Mouse (Mus musculus) yolk sac, embryonic 10.5 days (tissue): ENCODE measurements around the gene Gimap4.
A peak's percentile ranks its signal among the peaks of the same experiment; 100 is the strongest.

ENCODE experiments used
- DNase-seq: peaks from one replicate; pipeline ENCODE4 v3.0.0-alpha.2; 2017; ENCODE audit warnings: low spot score

Gene Gimap4

GRCm38 (mm10) chr6:48684319-48684718, at the start of gene Gimap4:
Gene Gimap4, plus strand, starts transcription at chr6:48684549.
- no peak for DNase-seq

GRCm38 (mm10) chr6:48635105-48635504, 49.2 kb upstream of the Gimap4 start:
- no peak for DNase-seq

DNA sequence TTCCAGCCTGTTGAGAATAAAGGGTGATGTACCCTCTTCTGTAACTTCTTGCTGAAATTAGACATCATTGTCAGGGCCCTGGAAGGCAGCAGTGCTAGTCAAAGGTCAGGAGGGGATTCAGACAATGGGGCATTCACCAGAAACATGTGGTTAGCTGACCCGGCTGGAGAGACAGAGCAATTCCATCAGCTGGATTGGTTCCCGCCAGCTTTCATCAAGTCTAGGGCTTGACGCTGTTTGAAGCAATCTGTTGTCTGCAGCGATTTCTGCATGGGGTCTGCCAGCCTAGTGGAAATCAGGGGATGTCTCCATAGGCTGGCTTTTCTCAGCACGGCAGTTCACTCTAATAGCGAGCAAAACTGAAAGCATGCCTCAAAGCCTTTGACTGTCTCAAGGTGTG, 47.8 kb upstream of the Gimap4 start:
- no peak for DNase-seq

DNA sequence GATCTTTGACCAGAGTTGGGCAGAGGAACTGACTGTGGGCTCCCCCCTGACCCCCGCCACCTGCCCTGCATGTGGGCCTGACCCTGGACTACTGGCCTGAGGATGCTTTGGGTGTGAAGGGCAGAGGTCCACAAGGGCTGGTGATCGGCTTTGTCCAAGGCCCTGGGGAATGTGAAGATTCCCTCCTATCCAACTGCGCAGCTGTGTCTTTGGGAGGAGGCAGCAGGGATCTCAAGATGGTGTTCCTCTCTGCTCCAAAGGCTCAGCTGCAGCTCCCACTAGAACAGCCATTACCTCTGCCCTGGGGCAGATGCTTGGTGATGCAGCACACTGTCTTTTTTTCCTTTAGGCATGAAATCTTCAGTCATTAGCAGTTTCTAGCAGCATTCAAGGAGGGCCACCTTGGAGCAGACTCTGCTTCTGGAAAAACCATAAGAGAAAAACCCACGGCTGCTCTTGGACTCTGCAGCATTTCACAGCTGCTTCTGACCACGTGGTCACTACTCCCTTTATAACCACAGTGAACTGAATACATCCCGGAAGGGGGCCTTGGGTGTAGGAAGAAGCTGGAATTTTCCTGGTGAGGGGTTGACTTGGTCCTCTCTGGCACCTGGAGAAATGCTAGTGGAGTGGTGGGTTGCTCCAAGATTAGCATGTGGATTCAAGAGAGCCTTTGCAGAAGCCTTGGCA, 46.4 kb upstream of the Gimap4 start:
- DNase-seq = no peak

DNA sequence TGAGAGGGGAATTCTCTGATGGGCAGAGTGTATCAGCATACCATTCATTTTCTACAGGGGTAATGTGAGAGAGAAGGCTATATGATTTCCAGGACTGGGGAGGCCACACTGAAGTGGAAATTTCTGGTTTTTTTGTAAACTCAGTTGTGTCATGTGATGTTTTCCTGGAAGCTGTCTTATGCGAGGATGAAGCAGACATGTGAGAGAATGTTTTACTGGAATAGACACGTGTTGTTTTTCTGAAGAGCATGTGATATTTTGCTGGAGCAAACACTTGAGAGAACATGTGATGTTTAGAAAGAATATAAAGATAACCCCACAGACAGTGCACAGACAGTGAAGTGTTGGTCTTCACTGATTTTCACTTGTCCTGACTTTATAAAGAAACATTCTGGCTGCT, 45.8 kb upstream of the Gimap4 start:
- DNase-seq = no peak

DNA sequence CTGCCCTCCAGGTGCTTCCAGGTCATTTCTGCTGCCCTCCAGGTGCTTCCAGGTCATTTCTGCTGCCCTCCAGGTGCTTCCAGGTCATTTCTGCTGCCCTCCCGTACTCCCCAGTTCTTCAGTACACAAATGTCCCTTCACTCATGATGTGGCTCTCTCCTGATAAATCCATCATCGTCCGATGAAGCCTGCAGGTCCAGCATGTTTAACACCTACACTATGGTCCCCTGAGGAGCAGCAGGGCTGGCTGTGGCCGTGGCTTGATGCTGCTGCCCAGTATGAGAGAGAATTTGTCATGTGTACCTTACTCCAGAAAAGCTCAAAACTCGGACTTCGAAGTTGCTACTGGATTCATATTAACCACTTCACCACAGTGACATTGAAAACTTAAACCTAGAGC, 43.0 kb upstream of the Gimap4 start:
- DNase-seq = no peak

DNA sequence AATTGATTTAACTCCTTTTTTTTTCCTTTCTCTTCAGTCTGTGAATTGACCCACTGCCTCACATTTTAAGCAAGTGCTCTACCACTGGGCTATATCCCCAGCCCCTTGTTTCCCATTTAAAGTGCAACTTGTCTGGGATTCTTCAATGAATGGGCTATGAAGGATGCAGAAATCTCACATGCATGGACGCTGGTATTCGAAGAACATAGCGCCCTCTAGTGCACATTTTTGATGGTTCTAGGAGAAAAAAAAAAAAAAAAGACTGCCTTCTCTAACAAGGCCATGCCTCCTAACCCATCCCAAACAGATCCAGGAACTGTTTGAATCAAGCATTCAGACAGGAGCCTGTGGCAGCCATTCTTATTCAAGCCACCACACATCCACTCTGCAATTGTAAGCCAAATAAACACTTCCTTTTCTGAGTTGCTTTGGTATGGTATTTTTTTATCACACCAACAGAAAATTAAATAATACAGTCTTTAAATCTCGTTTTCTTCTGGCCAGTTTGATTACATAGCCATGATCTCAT, 41.5 kb upstream of the Gimap4 start:
- no peak for DNase-seq

GRCm38 (mm10) chr6:48645660-48646308, 38.6 kb upstream of the Gimap4 start:
- peak; percentile 64 for DNase-seq

DNA sequence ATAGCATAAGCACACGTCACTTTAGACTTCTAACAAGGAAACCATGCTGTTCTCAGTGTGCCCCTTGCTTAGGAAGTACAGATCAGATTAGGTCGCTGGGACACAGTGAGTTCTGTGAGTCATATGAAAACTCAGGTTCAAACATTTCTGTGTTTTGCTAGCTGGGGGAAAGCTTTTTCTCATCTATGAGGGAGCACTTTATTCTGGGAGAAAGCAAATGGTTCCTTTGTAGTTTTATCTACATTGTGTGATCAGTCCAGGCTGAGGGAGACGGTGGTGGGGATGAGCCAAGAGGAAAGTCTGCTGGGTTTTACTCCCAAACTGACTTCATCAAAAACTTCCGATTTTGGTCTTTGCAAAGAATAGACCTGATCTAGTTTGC, 38.0 kb upstream of the Gimap4 start:
- DNase-seq = no peak

GRCm38 (mm10) chr6:48646995-48647394, 37.4 kb upstream of the Gimap4 start, which contains the start of gene Gimap8:
Gene Gimap8, plus strand, starts transcription at chr6:48647234.
- peak; percentile 57 for DNase-seq

DNA sequence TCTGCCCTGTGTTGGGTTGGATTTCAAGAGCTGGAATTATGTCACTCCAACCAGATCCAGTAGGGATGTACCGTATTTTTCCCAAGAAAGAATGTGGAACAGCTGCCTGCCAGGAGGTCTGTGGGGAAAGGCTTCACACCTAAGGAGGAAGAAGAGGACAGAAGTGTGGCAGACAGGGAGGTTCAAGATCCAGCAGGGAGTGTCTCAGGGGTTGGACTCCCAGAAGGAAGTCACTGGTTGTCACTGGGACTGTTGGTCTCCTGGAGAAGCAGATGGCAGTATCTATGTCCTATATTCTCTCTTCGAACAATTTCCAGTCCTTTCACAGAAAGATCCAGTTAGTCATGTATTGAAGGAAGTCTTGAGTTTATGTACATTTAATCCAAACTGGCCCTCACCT, 36.7 kb upstream of the Gimap4 start:
- DNase-seq = no peak

DNA sequence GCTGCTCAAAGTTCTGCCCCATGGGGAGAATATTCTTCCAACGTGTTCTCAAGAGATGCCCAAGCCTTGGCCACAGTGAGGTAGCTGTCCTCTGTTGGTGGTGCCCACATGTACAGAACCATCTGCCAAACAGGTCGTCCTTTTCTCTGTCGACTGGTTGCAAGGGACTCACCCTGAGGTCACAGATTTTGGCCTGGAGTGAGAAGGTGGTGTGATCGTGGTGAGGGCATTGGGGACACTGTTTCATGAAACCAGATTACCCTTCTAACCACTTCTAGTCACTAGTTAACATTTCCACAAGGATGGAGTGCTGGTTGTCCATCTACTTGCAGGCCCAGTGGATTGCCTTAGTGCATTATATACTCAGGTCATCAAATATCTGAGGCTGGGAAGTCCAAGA, 35.6 kb upstream of the Gimap4 start:
- no peak for DNase-seq

GRCm38 (mm10) chr6:48650041-48650440, 34.3 kb upstream of the Gimap4 start:
- DNase-seq = no peak

DNA sequence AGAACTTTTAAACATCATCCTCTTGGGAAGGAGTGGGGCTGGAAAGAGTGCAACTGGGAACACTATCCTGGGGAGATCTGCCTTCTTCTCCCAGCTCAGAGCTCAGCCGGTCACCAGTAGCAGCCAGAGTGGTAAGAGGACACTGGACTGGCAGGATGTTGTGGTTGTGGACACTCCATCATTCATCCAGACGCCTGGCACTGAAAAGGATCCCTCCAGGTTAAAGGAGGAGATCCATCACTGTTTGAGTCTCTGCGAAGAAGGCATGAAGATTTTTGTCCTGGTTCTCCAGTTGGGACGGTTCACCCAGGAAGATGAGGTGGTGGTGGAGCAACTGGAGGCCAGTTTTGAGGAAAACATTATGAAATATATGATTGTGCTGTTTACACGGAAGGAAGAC, 25.6 kb upstream of the Gimap4 start:
- DNase-seq = no peak

- DNase-seq = no peak
Measured at GRCm38 (mm10) chr6:48664750-48665149, 19.6 kb upstream of the Gimap4 start.

DNA sequence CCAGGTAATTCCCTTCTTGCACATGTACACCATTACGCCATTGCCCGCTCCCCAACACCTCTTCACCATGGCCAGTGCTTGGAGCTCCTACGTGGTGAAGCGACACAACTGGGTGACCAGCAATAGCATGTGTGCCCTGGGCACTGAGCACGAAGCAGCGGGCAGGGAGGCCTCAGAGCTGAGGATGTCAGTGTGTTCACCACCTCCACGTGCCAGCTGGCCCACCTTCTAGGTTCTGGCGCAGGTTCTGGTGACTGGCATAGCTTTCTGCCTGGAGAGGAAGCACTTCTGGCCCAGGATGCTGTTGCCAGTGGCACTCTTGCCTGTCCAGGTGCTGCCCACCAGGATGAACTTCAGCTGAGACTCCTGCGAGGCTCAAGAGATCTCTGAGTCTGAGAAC, 18.9 kb upstream of the Gimap4 start:
- DNase-seq = no peak

DNA sequence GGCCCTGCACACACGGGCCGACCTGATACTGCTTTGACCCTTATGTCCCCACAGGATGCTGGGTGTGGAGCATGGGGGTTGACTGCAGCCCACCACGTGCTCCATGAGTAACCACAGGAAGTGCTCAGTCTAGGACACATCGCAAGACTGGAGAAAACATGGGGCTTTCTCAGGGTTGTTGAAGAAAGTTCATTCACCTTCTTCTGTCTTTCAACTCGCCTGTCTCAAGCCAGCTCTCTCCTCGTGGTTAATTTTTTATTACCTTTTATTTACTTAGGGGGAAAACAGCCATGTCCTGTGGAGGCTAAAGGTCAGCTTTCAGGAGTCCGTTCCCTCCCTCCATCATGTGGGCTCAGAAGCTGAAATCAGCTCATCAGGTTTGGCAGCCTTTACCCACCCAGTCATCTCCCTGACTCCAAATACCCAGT, 18.2 kb upstream of the Gimap4 start:
- DNase-seq = peak; percentile 78

DNA sequence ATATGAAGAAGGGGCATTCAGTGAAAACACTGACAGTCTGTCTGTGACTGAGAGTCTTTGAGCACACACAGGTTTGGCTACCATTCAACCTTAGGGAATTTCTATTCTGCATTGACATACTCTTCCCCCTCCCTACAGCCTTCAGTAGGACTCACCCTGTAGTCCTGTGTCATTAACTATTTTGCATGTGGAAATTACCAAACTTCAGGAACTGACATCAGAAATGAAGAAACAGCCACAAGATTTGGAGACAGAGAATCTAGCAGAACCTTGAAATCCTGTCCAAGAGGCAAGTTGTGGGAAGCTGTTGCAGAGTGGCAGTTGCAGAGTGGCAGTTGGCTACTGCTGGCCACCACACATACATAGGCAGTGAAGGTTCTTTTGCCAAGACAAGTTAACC, 16.3 kb upstream of the Gimap4 start:
- no peak for DNase-seq

GRCm38 (mm10) chr6:48669446-48669969, 14.8 kb upstream of the Gimap4 start:
- no peak for DNase-seq

GRCm38 (mm10) chr6:48674291-48675058, 9.9 kb upstream of the Gimap4 start:
- DNase-seq = no peak

- no peak for DNase-seq
Measured at GRCm38 (mm10) chr6:48675400-48675930, 8.9 kb upstream of the Gimap4 start.
